Mouse (Mus musculus): ENCODE measurements around the gene Bloc1s4. TPM values are rescaled to one million over a fixed set of nuclear protein-coding genes. Genes with fewer than 3 reads are reported as not detected.
A peak's percentile ranks its signal among the peaks of the same experiment; 100 is the strongest.

Gene Bloc1s4
- polyA plus RNA-seq, 1 experiment from 2014 or later = 18.2 TPM

GRCm38 (mm10) chr5:36714832-36715231, 33.6 kb downstream of the Bloc1s4 start:
- Histone ChIP-seq H3K4me3 (no peak overlapping the region), H3K27me3 (no peaks in the 10 kb centered on the region), H3K4me2 (no peak overlapping the region), H3K36me3 (no peaks in the 10 kb centered on the region), H3K4me1 (replicated peaks) (peaks cover 56% of the 10 kb centered on the region), H3K9ac (no peak overlapping the region), H3K9me3 (replicated peaks) (no peaks in the 10 kb centered on the region), H3K27ac (peak overlapping the region; percentile 98)
- ATAC-seq (replicated peaks; ENCODE audit: insufficient number of reproducible peaks, insufficient read depth, low FRiP score, low read depth) = no peak
- WGBS = 65% methylated on average over 3 of the region's 3 CpGs

GRCm38 (mm10) chr5:36713693-36714092, 34.8 kb downstream of the Bloc1s4 start:
- ATAC-seq (replicated peaks; ENCODE audit: insufficient number of reproducible peaks, insufficient read depth, low FRiP score, low read depth) = no peak
- WGBS = 69% methylated on average over 6 of the region's 6 CpGs
- Histone ChIP-seq H3K36me3 (no peaks in the 10 kb centered on the region), H3K27me3 (no peaks in the 10 kb centered on the region), H3K4me1 (replicated peaks) (peaks cover 56% of the 10 kb centered on the region), H3K4me2 (peak overlapping the region; percentile 57; the same call in 1 of the 2 replicates), H3K27ac (peak overlapping the region; percentile 98), H3K9ac (peak overlapping the region; percentile 40; the same call in 1 of the 2 replicates), H3K9me3 (replicated peaks) (no peaks in the 10 kb centered on the region), H3K4me3 (0 out of 2 replicates have a peak overlapping the region, but pooled peaks have one; percentile 37)

GRCm38 (mm10) chr5:36712553-36713534, 35.6 kb downstream of the Bloc1s4 start:
- no peaks in the 10 kb centered on the region for H3K9me3 ChIP-seq (replicated peaks)
- ATAC-seq (replicated peaks; ENCODE audit: insufficient number of reproducible peaks, insufficient read depth, low FRiP score, low read depth) = peak; percentile 97
- H3K27me3 ChIP-seq = no peaks in the 10 kb centered on the region
- H3K36me3 ChIP-seq = no peaks in the 10 kb centered on the region
- peaks cover 56% of the 10 kb centered on the region for H3K4me1 ChIP-seq (replicated peaks)
- peak overlapping the region; percentile 37 for H3K4me3 ChIP-seq
- peak overlapping the region; percentile 40 for H3K9ac ChIP-seq
- WGBS = 5% methylated on average over 31 of the region's 31 CpGs
- H3K27ac ChIP-seq = peak overlapping the region; percentile 98
- H3K4me2 ChIP-seq = peak overlapping the region; percentile 57

GRCm38 (mm10) chr5:36711863-36712262, 36.6 kb downstream of the Bloc1s4 start:
- peaks cover 55% of the 10 kb centered on the region for H3K4me1 ChIP-seq (replicated peaks)
- no peak overlapping the region for H3K4me3 ChIP-seq
- ATAC-seq (replicated peaks; ENCODE audit: insufficient number of reproducible peaks, insufficient read depth, low FRiP score, low read depth) = no peak
- H3K27ac ChIP-seq = peak overlapping the region; percentile 98
- no peak overlapping the region; the same call in 1 of the 2 replicates for H3K4me2 ChIP-seq
- H3K27me3 ChIP-seq = no peaks in the 10 kb centered on the region
- 57% methylated on average over 5 of the region's 5 CpGs for WGBS
- H3K36me3 ChIP-seq = no peaks in the 10 kb centered on the region
- no peaks in the 10 kb centered on the region for H3K9me3 ChIP-seq (replicated peaks)
- H3K9ac ChIP-seq = no peak overlapping the region

GRCm38 (mm10) chr5:36705792-36706191, 42.7 kb downstream of the Bloc1s4 start:
- Histone ChIP-seq H3K4me2 (no peak overlapping the region), H3K36me3 (no peaks in the 10 kb centered on the region), H3K27me3 (no peaks in the 10 kb centered on the region), H3K4me3 (no peak overlapping the region), H3K4me1 (replicated peaks) (peaks cover 9% of the 10 kb centered on the region), H3K9me3 (replicated peaks) (no peaks in the 10 kb centered on the region), H3K27ac (no peak overlapping the region), H3K9ac (no peak overlapping the region)
- ATAC-seq (replicated peaks; ENCODE audit: insufficient number of reproducible peaks, insufficient read depth, low FRiP score, low read depth) = no peak
- 76% methylated on average over 5 of the region's 5 CpGs for WGBS

GRCm38 (mm10) chr5:36705390-36705789, 43.1 kb downstream of the Bloc1s4 start:
- peaks cover 12% of the 10 kb centered on the region for H3K4me1 ChIP-seq (replicated peaks)
- H3K9ac ChIP-seq = no peak overlapping the region
- H3K9me3 ChIP-seq (replicated peaks) = no peaks in the 10 kb centered on the region
- H3K27ac ChIP-seq = no peak overlapping the region
- ATAC-seq (replicated peaks; ENCODE audit: insufficient number of reproducible peaks, insufficient read depth, low FRiP score, low read depth) = no peak
- no peak overlapping the region for H3K4me3 ChIP-seq
- H3K4me2 ChIP-seq = no peak overlapping the region
- no peaks in the 10 kb centered on the region for H3K36me3 ChIP-seq
- WGBS = 84% methylated on average over 5 of the region's 5 CpGs
- no peaks in the 10 kb centered on the region for H3K27me3 ChIP-seq

- Histone ChIP-seq H3K4me1 (replicated peaks) (peaks cover 16% of the 10 kb centered on the region), H3K9ac (no peak overlapping the region), H3K27me3 (no peaks in the 10 kb centered on the region), H3K27ac (no peak overlapping the region), H3K4me2 (no peak overlapping the region), H3K36me3 (no peaks in the 10 kb centered on the region), H3K9me3 (replicated peaks) (no peaks in the 10 kb centered on the region), H3K4me3 (no peak overlapping the region)
- no peak for ATAC-seq (replicated peaks; ENCODE audit: insufficient number of reproducible peaks, insufficient read depth, low FRiP score, low read depth)
- 70% methylated on average over 6 of the region's 6 CpGs for WGBS
Measured at GRCm38 (mm10) chr5:36704684-36705083, 43.8 kb downstream of the Bloc1s4 start.

- Histone ChIP-seq H3K27me3 (no peaks in the 10 kb centered on the region), H3K4me2 (peak overlapping the region; percentile 35), H3K36me3 (no peaks in the 10 kb centered on the region), H3K27ac (peak overlapping the region; percentile 52), H3K4me1 (replicated peaks) (peaks cover 29% of the 10 kb centered on the region), H3K9ac (0 out of 2 replicates have a peak overlapping the region, but pooled peaks have one; percentile 20), H3K4me3 (no peak overlapping the region), H3K9me3 (replicated peaks) (no peaks in the 10 kb centered on the region)
- 50% methylated on average over 6 of the region's 6 CpGs for WGBS
- no peak; the same call in 1 of the 2 replicates for ATAC-seq (replicated peaks; ENCODE audit: insufficient number of reproducible peaks, insufficient read depth, low FRiP score, low read depth)
Measured at GRCm38 (mm10) chr5:36700939-36701620, 47.4 kb downstream of the Bloc1s4 start.

GRCm38 (mm10) chr5:36698689-36699088, 49.8 kb downstream of the Bloc1s4 start:
- no peaks in the 10 kb centered on the region for H3K9me3 ChIP-seq (replicated peaks)
- no peak overlapping the region for H3K9ac ChIP-seq
- H3K4me3 ChIP-seq = no peak overlapping the region
- H3K27ac ChIP-seq = no peak overlapping the region
- 59% methylated on average over 5 of the region's 5 CpGs for WGBS
- H3K27me3 ChIP-seq = no peaks in the 10 kb centered on the region
- ATAC-seq (replicated peaks; ENCODE audit: insufficient number of reproducible peaks, insufficient read depth, low FRiP score, low read depth) = no peak
- peaks cover 38% of the 10 kb centered on the region for H3K4me1 ChIP-seq (replicated peaks)
- H3K36me3 ChIP-seq = no peaks in the 10 kb centered on the region
- no peak overlapping the region for H3K4me2 ChIP-seq

- Histone ChIP-seq H3K9ac (no peak overlapping the region), H3K4me2 (no peak overlapping the region), H3K27me3 (no peaks in the 10 kb centered on the region), H3K9me3 (replicated peaks) (no peaks in the 10 kb centered on the region), H3K36me3 (no peaks in the 10 kb centered on the region), H3K27ac (no peak overlapping the region), H3K4me3 (no peak overlapping the region), H3K4me1 (replicated peaks) (peaks cover 43% of the 10 kb centered on the region)
- ATAC-seq (replicated peaks; ENCODE audit: insufficient number of reproducible peaks, insufficient read depth, low FRiP score, low read depth) = no peak
- 81% methylated on average over 7 of the region's 7 CpGs for WGBS
Measured at GRCm38 (mm10) chr5:36698067-36698670, 50.3 kb downstream of the Bloc1s4 start.
